Mouse (Mus musculus) lung, postnatal 14 days (tissue): ENCODE results near the gene Agap1.

ENCODE experiments used
- DNase-seq: peaks from one replicate; pipeline ENCODE4 v3.0.0; 2021

Gene Agap1

GRCm38 (mm10) chr1:89728481-89728880, 273.9 kb downstream of the Agap1 start:
- no peak for DNase-seq

DNA sequence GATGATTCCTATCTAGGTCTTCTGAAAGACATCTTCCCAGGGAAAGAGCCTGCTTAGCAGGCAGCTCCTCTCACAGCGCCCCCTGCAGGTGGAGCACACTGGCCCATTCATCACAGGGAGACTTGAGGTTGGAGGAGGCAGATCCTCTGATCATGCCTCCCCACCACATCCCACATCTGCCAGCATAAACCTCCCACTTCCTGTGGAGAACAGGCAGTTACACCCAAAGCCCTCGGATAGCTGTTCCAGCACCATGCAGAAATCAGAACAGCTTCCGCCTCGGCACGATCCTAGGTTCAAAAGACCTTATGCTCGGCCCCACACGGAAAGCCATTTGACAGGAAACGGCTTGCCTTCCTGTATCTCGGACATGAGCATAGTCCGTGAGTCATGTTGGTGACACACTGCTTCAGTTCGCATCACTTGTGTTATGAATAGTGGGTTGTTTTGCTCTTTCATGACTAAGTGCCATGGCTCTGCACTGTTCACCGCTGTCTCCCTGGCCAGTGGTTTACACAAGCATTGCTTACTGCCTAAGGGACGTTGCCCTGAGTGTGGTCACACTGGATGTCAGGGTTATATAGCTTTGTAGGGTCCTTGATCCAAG, 276.1 kb downstream of the Agap1 start:
- peak; percentile 37 for DNase-seq

- no peak for DNase-seq
Observed at GRCm38 (mm10) chr1:89734368-89734767, 279.8 kb downstream of the Agap1 start.

- no peak for DNase-seq
Observed at GRCm38 (mm10) chr1:89735146-89735545, 280.5 kb downstream of the Agap1 start.

- no peak for DNase-seq
Observed at GRCm38 (mm10) chr1:89736021-89736420, 281.4 kb downstream of the Agap1 start.

- no peak for DNase-seq
Observed at GRCm38 (mm10) chr1:89739067-89739774, 284.6 kb downstream of the Agap1 start.

DNA sequence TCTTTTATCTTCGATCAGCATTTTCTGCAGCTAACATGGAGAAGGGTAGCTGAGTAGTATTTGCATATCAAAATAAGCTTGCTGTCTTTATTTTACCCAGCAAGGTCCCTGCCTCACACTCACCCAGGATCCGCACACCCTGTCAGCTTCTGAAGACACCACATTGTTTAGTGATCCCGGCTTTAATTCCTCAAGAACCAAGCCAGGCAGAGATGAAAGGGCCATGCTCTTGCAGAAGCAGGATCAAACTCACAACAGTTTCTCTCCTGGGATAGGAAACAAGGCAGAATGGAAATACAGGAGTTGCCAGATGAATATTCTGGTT, 285.1 kb downstream of the Agap1 start:
- no peak for DNase-seq

GRCm38 (mm10) chr1:89742359-89742758, 287.8 kb downstream of the Agap1 start:
- DNase-seq = no peak

- no peak for DNase-seq
Observed at GRCm38 (mm10) chr1:89746171-89746570, 291.6 kb downstream of the Agap1 start.

DNA sequence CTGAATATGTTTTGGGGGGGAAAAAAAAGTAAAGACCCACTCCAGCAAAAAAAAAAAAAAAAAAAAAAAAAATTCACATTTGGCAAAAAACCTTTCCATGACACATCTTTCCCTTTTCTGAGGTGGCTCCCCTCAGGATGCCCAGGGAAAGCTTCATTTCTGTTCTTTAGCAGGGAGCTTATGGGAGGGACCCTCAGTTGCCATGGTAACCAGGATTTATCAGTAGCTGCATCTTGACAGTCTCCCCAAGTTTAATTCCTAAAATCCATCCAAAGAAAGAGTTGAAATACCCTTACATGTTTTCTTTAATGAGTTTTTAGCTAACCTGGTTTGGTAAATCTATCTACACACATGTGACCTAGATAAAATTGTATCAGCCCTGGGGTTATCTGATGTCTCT, 295.1 kb downstream of the Agap1 start:
- no peak for DNase-seq

DNA sequence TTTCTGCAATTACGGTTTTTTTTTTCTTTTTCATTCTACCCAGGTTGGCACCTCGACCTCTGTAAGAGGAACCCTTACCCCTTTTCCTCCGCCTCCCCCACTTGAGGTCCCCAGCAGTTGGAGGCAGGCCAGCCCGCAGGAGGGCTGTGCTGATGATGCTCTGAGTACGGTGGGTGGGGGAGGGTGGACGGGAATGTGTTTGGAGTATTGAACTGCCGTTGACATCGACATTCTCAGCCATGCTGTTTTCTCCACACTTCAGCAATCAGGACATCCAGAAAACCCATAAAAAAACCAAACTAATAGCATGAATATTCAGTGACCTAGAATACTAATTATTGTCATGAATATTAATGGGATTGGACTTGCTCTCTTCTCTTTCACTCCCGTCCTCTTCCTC, 295.9 kb downstream of the Agap1 start:
- no peak for DNase-seq

DNA sequence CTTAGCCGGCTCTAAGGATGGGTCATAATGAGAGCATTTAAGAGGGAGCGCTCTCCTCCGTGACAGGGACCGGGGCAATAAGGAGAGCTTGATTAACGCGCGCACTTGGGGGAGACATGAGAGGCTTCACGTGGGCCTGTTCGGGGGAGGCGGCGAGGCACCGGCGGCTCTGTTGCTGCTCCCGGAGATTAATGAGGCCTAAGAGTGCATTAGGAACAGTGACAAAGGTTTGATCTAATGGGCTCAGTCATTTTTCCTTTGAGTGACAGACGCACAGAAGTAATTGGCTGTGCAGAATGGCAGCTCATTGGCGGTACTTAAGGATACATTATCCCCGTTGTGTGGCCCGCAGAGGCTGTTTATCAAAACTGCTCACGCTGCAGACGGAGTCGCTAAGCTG, 296.3 kb downstream of the Agap1 start:
- no peak for DNase-seq

DNA sequence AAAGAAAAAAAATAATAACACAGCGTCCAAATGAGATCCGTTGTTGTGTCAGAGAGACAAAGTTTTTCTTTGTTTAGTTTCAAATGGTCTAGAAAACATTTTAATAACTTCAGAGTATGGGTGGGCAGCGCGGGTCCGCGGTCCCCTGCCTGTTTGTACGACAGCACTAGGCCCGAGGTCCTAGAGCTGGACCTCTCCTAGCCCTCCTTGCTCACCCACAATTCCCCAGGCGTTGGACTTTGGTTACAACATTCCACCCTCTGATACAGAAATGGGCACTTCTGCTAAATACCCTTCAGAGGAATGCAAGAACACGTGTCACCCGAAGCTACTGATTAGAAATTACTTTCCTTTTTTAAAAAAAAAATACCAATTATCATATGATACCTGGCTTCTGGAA, 296.7 kb downstream of the Agap1 start:
- DNase-seq = no peak

GRCm38 (mm10) chr1:89752659-89753058, 298.1 kb downstream of the Agap1 start:
- no peak for DNase-seq

DNA sequence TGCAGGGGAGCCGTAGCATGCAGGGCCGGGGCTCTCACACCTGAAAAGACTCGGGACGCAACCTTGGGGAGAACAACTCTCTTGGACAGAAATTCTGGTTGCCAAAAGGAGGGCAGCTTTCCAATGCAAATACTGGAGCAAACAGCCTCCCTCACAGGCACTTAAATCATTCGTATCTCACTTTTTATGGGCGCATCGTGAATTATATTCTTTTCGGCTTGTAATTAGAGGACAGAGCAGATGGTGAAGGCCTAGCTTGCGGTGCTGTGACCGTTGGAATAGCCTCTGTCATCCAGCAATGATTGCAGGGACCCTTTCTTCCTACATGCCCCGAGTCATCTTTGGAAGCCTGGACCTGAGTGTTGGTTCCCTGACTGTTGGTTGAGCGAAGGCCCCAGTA, 300.8 kb downstream of the Agap1 start:
- DNase-seq = no peak

DNA sequence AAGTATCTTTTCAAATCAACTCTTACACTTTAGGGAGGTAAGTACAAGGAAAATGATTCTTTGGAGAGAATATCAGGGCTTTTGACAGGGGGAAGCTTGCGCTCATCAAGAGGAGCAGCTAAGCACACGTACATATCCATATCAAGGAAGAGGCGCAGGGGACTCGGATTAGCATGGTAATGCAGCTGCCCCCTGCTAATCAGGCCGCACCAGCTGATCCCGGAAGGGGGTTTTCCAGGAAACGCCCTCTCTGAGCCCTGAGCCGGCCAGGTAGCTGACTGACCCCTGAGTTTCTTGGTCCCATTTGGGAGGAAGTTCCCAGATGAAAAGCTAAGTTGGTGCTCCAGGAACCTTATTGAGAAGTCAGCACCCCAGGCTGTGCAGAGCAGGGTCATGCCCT, 301.8 kb downstream of the Agap1 start:
- DNase-seq = no peak

DNA sequence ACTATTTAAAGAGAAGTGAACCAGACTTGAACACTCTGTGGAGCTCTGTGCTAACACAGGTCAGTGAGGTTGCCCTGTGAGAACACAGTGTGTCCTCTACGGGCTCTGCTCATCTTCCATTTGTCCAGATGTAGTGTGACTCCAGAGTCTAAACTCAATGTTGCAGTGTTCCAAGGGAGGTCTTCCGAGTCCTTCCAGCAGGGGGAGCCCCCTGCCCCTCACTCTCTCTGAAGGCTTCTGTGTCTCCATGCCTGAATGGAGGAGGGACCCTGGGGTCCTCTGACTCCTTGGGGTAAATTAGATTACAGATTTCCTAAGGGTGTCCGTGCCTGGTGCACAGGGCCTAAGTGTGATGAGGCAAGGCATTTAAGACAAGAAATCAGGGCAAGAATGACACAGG, 302.9 kb downstream of the Agap1 start:
- peak; percentile 13 for DNase-seq

DNA sequence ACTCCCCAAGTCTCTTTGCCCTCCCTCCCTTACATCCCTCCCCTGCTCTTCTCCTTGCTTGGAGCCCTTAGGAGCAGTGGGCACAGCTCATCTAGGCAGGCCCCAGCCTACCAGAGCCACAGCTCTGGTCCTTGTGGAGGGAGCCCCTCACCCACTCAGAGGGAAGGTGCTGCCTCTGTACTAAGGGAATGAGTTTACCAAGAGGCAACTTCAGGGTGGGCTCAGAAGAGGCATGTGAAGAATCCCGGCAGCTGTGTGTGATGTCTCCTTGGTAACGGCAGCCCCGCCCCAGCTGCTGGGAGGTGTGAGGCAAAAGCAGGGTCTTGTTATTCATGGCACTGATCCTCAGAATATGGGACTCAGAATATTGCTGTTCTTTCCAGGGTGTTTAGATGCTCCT, 309.3 kb downstream of the Agap1 start:
- DNase-seq = peak; percentile 19

DNA sequence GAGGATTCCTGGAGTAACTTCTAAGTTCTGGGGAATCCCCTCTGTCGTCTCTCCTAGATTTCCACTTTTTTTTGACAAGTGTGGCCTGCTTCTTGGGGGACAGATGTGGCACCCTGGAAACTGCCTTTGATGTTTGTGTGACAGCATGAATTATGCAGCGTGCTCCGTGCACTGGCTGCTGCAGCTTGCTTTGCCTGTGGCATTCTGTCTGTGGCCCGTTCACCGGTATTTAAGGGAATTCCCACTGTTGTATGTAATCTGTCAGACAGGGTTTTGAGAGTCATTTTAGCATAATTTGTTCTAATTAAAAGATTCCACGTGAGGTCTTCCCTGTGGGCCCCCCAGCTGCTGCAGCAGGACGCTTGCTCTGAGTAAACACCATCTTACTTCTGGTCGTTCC, 312.3 kb downstream of the Agap1 start:
- DNase-seq = no peak

GRCm38 (mm10) chr1:89769641-89770040, 315.0 kb downstream of the Agap1 start:
- DNase-seq = no peak

DNA sequence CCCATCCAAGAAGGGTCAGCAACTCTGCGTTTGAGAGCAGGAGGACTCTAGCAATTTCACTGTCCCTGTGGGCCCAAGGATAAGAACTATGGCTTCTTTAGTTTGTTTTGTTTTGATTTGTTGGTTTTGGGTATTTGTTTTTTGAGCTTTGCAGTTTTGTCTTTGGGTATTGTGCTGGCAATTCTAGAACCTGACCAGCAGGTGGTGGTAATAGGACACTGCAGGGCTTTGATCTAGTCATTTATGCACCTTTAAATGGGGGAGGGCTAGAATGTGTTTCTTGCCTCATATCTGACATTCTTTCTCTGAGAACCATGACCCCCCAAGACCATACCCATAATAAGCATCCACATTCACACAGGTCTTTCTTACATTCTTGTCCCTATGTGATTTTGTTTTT, 315.7 kb downstream of the Agap1 start:
- no peak for DNase-seq

DNA sequence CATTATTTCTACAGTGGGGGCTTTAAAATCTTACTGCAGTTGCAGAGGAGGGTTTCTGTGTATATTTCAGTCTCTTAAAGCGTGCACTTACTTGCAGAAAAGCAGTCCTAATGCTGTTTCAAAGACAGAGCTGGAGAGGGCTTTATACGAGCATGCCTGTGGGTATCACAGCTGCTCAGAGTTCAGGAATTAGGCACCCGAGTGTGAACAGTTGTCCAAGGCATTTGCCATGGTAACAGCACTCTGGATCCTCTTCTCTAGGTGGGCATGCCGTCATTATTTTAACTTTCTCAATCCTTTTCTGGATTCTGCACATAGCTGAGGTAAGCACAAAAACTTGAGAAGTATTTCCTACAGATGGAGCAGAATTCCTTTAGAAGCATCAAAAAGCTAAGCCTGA, 321.1 kb downstream of the Agap1 start:
- no peak for DNase-seq

DNA sequence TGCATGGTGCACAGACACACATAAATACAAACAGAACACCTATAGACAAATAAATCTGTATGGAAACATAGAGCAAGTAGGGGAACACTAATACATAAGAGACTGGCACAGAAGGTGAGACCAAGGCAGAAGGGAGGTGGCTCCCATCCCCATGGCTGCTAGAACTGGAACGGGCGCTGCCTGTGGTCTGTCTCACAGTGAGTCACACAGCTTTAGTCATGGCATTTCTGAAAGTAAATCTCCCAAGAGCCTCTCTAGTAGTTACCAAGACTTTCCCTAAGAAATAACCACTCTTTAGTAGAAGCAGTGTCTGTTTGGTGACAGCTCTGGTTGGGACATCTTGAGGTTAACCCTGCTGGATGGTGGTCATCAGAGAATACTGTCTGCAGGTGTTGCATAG, 326.1 kb downstream of the Agap1 start:
- no peak for DNase-seq

GRCm38 (mm10) chr1:89781861-89782260, 327.3 kb downstream of the Agap1 start:
- DNase-seq = peak; percentile 15

- DNase-seq = no peak
Observed at GRCm38 (mm10) chr1:89786793-89787192, 332.2 kb downstream of the Agap1 start.
